Comparison of ENCODE assay signal across 14 mouse cellular contexts in genomic region chr15:12340536-12341400, GRCm38 (mm10). TPM values are rescaled to one million over a fixed set of nuclear protein-coding genes. Genes with fewer than 3 reads are reported as not detected.
DNase-seq lines count a peak whose midpoint lies in the region; ATAC-seq lines count a peak whose summit lies in the region.
"Had no signal": no experiment of that assay in that cellular context is flagged by ENCODE, and none has a peak within 500 bp of the region (broad histone marks: within the 10 kb centered on the region; RNA-seq: fewer than 3 reads in every experiment).

No protein-coding gene starts in this region.

- H3K36me3 ChIP-seq in forebrain, embryonic 12.5 days (replicated peaks), result peaks cover 11% of the 10 kb centered on the region
- peaks cover 13% of the 10 kb centered on the region for H3K36me3 ChIP-seq in forebrain, embryonic 15.5 days
- H3K36me3 ChIP-seq in midbrain, embryonic 11.5 days (ENCODE audit: control insufficient read depth, insufficient read depth, low read length), result 0 out of 2 replicates have a peak, but pooled peaks cover 4% of the 10 kb centered on the region
- peaks cover 17% of the 10 kb centered on the region for H3K36me3 ChIP-seq in midbrain, embryonic 13.5 days
- peaks cover 12% of the 10 kb centered on the region for H3K36me3 ChIP-seq in liver, embryonic 11.5 days (ENCODE audit: control insufficient read depth, insufficient read depth, low read length)
- H3K36me3 ChIP-seq in midbrain, embryonic 15.5 days (replicated peaks), result peaks cover 2% of the 10 kb centered on the region; the same call in 1 of the 2 replicates

- no peak for ATAC-seq in forebrain, embryonic 12.5 days (ENCODE audit: low FRiP score)
- no peak for ATAC-seq in forebrain, embryonic 15.5 days (replicated peaks)
- ATAC-seq in midbrain, embryonic 11.5 days (ENCODE audit: low FRiP score), result 0 out of 2 replicates have a peak, but pooled peaks have one; percentile 30
- ATAC-seq in midbrain, embryonic 13.5 days, result no peak
- ATAC-seq in liver, embryonic 11.5 days (replicated peaks; ENCODE audit: low FRiP score), result peak; percentile 80
- ATAC-seq in midbrain, embryonic 15.5 days (replicated peaks), result no peak

- no peak for DNase-seq in midbrain, embryonic 11.5 days (ENCODE audit: low spot score, missing footprints)
- no peak for DNase-seq in liver, embryonic 11.5 days (ENCODE audit: low spot score)
- DNase-seq in adrenal gland, adult 8-10 months, result no peak
- DNase-seq in right cerebral cortex, postnatal 14 days, result no peak
- DNase-seq: B cell, adult 2 months; cerebellum, postnatal 10 days; kidney, postnatal 10 days; left cerebral cortex, postnatal 4 days; lung, postnatal 36 days had no signal

- no peaks in the 10 kb centered on the region for H3K9me3 ChIP-seq in forebrain, embryonic 12.5 days
- no peaks in the 10 kb centered on the region for H3K9me3 ChIP-seq in forebrain, embryonic 15.5 days
- H3K9me3 ChIP-seq in midbrain, embryonic 11.5 days (ENCODE audit: control insufficient read depth, low read length), result no peaks in the 10 kb centered on the region
- H3K9me3 ChIP-seq in midbrain, embryonic 13.5 days, result no peaks in the 10 kb centered on the region
- no peaks in the 10 kb centered on the region for H3K9me3 ChIP-seq in liver, embryonic 11.5 days (ENCODE audit: control insufficient read depth, low read length)
- H3K9me3 ChIP-seq in midbrain, embryonic 15.5 days, result no peaks in the 10 kb centered on the region

- H3K27me3 ChIP-seq in forebrain, embryonic 12.5 days, result no peaks in the 10 kb centered on the region
- H3K27me3 ChIP-seq in forebrain, embryonic 15.5 days, result no peaks in the 10 kb centered on the region
- H3K27me3 ChIP-seq in midbrain, embryonic 11.5 days (ENCODE audit: control insufficient read depth, insufficient read depth, low read length), result no peaks in the 10 kb centered on the region
- no peaks in the 10 kb centered on the region for H3K27me3 ChIP-seq in midbrain, embryonic 13.5 days
- H3K27me3 ChIP-seq in liver, embryonic 11.5 days (replicated peaks; ENCODE audit: control insufficient read depth, insufficient read depth, low read length), result no peaks in the 10 kb centered on the region
- H3K27me3 ChIP-seq in midbrain, embryonic 15.5 days (replicated peaks), result no peaks in the 10 kb centered on the region

- no peak overlapping the region for H3K9ac ChIP-seq in forebrain, embryonic 12.5 days
- H3K9ac ChIP-seq in forebrain, embryonic 15.5 days (replicated peaks), result no peak overlapping the region
- H3K9ac ChIP-seq in midbrain, embryonic 11.5 days (ENCODE audit: low read length), result no peak overlapping the region; the same call in 1 of the 2 replicates
- no peak overlapping the region for H3K9ac ChIP-seq in midbrain, embryonic 13.5 days (replicated peaks)
- peak overlapping the region; percentile 27; the same call in 1 of the 2 replicates for H3K9ac ChIP-seq in liver, embryonic 11.5 days (ENCODE audit: low read depth, low read length)
- H3K9ac ChIP-seq in midbrain, embryonic 15.5 days, result no peak overlapping the region

- H3K4me1 ChIP-seq in forebrain, embryonic 12.5 days, result peaks cover 15% of the 10 kb centered on the region
- H3K4me1 ChIP-seq in forebrain, embryonic 15.5 days, result peaks cover 8% of the 10 kb centered on the region; the same call in 1 of the 2 replicates
- H3K4me1 ChIP-seq in midbrain, embryonic 11.5 days (ENCODE audit: control insufficient read depth, insufficient read depth, low read length), result peaks cover 9% of the 10 kb centered on the region
- H3K4me1 ChIP-seq in midbrain, embryonic 13.5 days (replicated peaks), result peaks cover 20% of the 10 kb centered on the region
- peaks cover 38% of the 10 kb centered on the region for H3K4me1 ChIP-seq in liver, embryonic 11.5 days (replicated peaks; ENCODE audit: control insufficient read depth, insufficient read depth, low read length)
- peaks cover 8% of the 10 kb centered on the region for H3K4me1 ChIP-seq in midbrain, embryonic 15.5 days

- no peak overlapping the region for H3K4me2 ChIP-seq in forebrain, embryonic 12.5 days
- no peak overlapping the region for H3K4me2 ChIP-seq in forebrain, embryonic 15.5 days (replicated peaks)
- H3K4me2 ChIP-seq in midbrain, embryonic 11.5 days, result no peak overlapping the region
- no peak overlapping the region for H3K4me2 ChIP-seq in midbrain, embryonic 13.5 days (replicated peaks)
- H3K4me2 ChIP-seq in liver, embryonic 11.5 days, result peak overlapping the region; percentile 62
- H3K4me2 ChIP-seq in midbrain, embryonic 15.5 days, result no peak overlapping the region

- H3K27ac ChIP-seq in forebrain, embryonic 12.5 days, result peak overlapping the region; percentile 43; the same call in 1 of the 2 replicates
- no peak overlapping the region; the same call in 1 of the 2 replicates for H3K27ac ChIP-seq in forebrain, embryonic 15.5 days (replicated peaks)
- H3K27ac ChIP-seq in midbrain, embryonic 11.5 days (ENCODE audit: low read depth, low read length), result peak overlapping the region; percentile 35; the same call in 1 of the 2 replicates
- no peak overlapping the region; the same call in 1 of the 2 replicates for H3K27ac ChIP-seq in midbrain, embryonic 13.5 days
- peak overlapping the region; percentile 95 for H3K27ac ChIP-seq in liver, embryonic 11.5 days (ENCODE audit: low read depth, low read length)
- H3K27ac ChIP-seq in midbrain, embryonic 15.5 days, result 0 out of 2 replicates have a peak overlapping the region, but pooled peaks have one; percentile 64

- H3K4me3 ChIP-seq in forebrain, embryonic 12.5 days (replicated peaks), result no peak overlapping the region
- H3K4me3 ChIP-seq in forebrain, embryonic 15.5 days, result no peak overlapping the region
- H3K4me3 ChIP-seq in midbrain, embryonic 11.5 days (ENCODE audit: low read depth, low read length), result no peak overlapping the region
- no peak overlapping the region for H3K4me3 ChIP-seq in midbrain, embryonic 13.5 days (replicated peaks)
- H3K4me3 ChIP-seq in liver, embryonic 11.5 days (ENCODE audit: low read depth, low read length), result no peak overlapping the region
- H3K4me3 ChIP-seq in midbrain, embryonic 15.5 days, result no peak overlapping the region
- H3K4me3 ChIP-seq: myocyte had no signal

- 27% methylated on average over 5 of the region's 5 CpGs for WGBS in forebrain, embryonic 12.5 days
- 31% methylated on average over 5 of the region's 5 CpGs for WGBS in forebrain, embryonic 15.5 days
- WGBS in midbrain, embryonic 11.5 days, result 44% methylated on average over 5 of the region's 5 CpGs
- whole genome bisulfite sequencing in midbrain, embryonic 13.5 days, result 32% methylated on average over 5 of the region's 5 CpGs
- WGBS in liver, embryonic 11.5 days, result 51% methylated on average over 5 of the region's 5 CpGs
- WGBS in midbrain, embryonic 15.5 days, result 29% methylated on average over 5 of the region's 5 CpGs

RNA-seq across cellular contexts. Expression of gene 1810049J17Rik, which starts 19.1 kb away (rescaled TPM):
- 1.1 TPM in 1 of 2 replicates, not detected in the other for polyA plus RNA-seq in forebrain, embryonic 12.5 days (2016; fragmentation: Nextera tagmentation; extraction: Ambion mirVana)
- 0.80 and 0.91 TPM in 2 replicates for polyA plus RNA-seq in forebrain, embryonic 15.5 days (2015; fragmentation: Nextera tagmentation; extraction: Ambion mirVana)
- 0.94 and 2.5 TPM in 2 replicates for polyA plus RNA-seq in midbrain, embryonic 11.5 days (2014; fragmentation: Nextera tagmentation; extraction: Ambion mirVana)
- 0.67 TPM in 1 of 2 replicates, not detected in the other for polyA plus RNA-seq in midbrain, embryonic 13.5 days (2015; fragmentation: Nextera tagmentation; extraction: Ambion mirVana)
- polyA plus RNA-seq in liver, embryonic 11.5 days (2014; fragmentation: Nextera tagmentation; extraction: Ambion mirVana), result 0.58 and 1.3 TPM in 2 replicates
- 1.1 TPM in 2 replicates for polyA plus RNA-seq in midbrain, embryonic 15.5 days (2015; fragmentation: Nextera tagmentation; extraction: Ambion mirVana)
- total RNA-seq in adrenal gland, adult 8-10 months (2022), result 1 to 10 TPM in 1 of 4 experiments, under 1 TPM in 2, not detected in 1; 0.61 to 1.2 (median 0.75) TPM
- total RNA-seq: left cerebral cortex, postnatal 4 days had no signal

RNA-seq across cellular contexts. Expression of gene Golph3, which starts 19.5 kb away (rescaled TPM):
- 85.3 and 88.5 TPM in 2 replicates for polyA plus RNA-seq in forebrain, embryonic 12.5 days (2016; fragmentation: Nextera tagmentation; extraction: Ambion mirVana)
- polyA plus RNA-seq in forebrain, embryonic 15.5 days (2015; fragmentation: Nextera tagmentation; extraction: Ambion mirVana), result 66.1 and 74.2 TPM in 2 replicates
- 114 and 118 TPM in 2 replicates for polyA plus RNA-seq in midbrain, embryonic 11.5 days (2014; fragmentation: Nextera tagmentation; extraction: Ambion mirVana)
- polyA plus RNA-seq in midbrain, embryonic 13.5 days (2015; fragmentation: Nextera tagmentation; extraction: Ambion mirVana), result 68.6 and 70.8 TPM in 2 replicates
- polyA plus RNA-seq in liver, embryonic 11.5 days (2014; fragmentation: Nextera tagmentation; extraction: Ambion mirVana), result 93.0 and 107 TPM in 2 replicates
- polyA plus RNA-seq in midbrain, embryonic 15.5 days (2015; fragmentation: Nextera tagmentation; extraction: Ambion mirVana), result 62.6 and 64.8 TPM in 2 replicates
- total RNA-seq in adrenal gland, adult 8-10 months (2022), result 100 to 1,000 TPM; 109 to 136 (median 122) TPM

Comparison
In these comparisons a context has a peak if more than half of its experiments do, and no peak if none do; other contexts are left out.
1. ATAC-seq: peak in midbrain, embryonic 11.5 days (single experiment) and liver, embryonic 11.5 days (single experiment); none in forebrain, embryonic 12.5 days (single experiment), forebrain, embryonic 15.5 days (single experiment), midbrain, embryonic 13.5 days (single experiment) and midbrain, embryonic 15.5 days (single experiment).
2. H3K27ac ChIP-seq: peak in forebrain, embryonic 12.5 days (single experiment), midbrain, embryonic 11.5 days (single experiment), liver, embryonic 11.5 days (single experiment) and midbrain, embryonic 15.5 days (single experiment); none in forebrain, embryonic 15.5 days (single experiment) and midbrain, embryonic 13.5 days (single experiment).